Mouse (Mus musculus) spleen, adult 2 months (tissue): ENCODE data around the gene Arid1b.

Experiments
- CTCF ChIP-seq: fragments of 200-500 bp; IDR thresholded peaks from 2 replicates; pipeline ENCODE4 v1.5.1; 2011; ENCODE audit warnings: mild to moderate bottlenecking, inconsistent platforms; ENCODE audit not compliant: insufficient read depth, insufficient read length, insufficient replicate concordance; ENCODE audit errors: extremely low read depth
- POLR2A ChIP-seq: fragments of 200-500 bp; IDR thresholded peaks from 2 replicates; pipeline ENCODE4 v1.6.1; 2011; ENCODE audit warnings: low read depth, low read length, inconsistent platforms

DNA sequence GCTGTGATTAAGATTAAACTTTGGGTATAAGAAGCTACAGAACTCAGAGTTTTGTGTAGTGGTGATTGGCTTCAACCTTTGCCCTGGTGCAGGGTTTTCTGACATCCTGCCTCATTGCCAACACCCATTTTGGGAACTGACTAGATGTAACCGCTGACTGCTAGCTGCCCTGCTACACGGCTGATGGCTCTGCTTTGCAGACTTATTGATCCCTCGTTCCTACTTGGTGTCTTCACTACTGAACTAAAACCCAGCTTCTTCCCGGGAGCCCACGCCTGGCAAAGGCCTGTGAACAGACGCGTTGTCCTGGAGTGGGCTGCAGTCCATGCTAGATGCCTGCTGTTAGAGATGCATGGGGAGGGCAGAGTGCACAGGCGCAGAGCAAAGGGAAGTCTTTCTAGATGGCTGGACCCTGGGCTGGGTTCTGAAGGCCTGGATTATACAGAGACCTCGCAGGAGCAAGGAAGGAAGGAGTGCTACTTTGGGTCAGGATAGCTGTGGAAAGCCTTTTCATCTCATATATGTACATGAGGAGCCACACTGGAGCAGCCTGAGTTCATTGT, 210.1 kb downstream of the Arid1b start:
- TF ChIP-seq CTCF (no peak), POLR2A (no peak)
